Mouse (Mus musculus): Measurements from ENCODE around the gene Coa5. TPM values are rescaled to one million over a fixed set of nuclear protein-coding genes. Genes with fewer than 3 reads are reported as not detected.

Coa5 gene
- total and polyA plus RNA-seq, 2 experiments from 2014 or later = 42.9 to 50.4 TPM

GRCm38 (mm10) chr1:37466322-37466995, 36.6 kb upstream of the Coa5 start:
- Histone ChIP-seq H3K36me3 (ENCODE audit: insufficient read depth, low read length) (no peaks in the 10 kb centered on the region), H3K27me3 (ENCODE audit: insufficient read depth, low read length) (no peaks in the 10 kb centered on the region), H3K9ac (replicated peaks; ENCODE audit: low read length, poor library complexity, severe bottlenecking) (no peak overlapping the region), H3K9me3 (ENCODE audit: low read length) (no peaks in the 10 kb centered on the region), H3K4me1 (ENCODE audit: insufficient read depth, low read length) (no peaks in the 10 kb centered on the region), H3K4me2 (ENCODE audit: low read depth, low read length, poor library complexity, severe bottlenecking) (no peak overlapping the region), H3K4me3 (ENCODE audit: low read depth, low read length) (no peak overlapping the region), H3K27ac (ENCODE audit: low read depth, low read length) (no peak overlapping the region)
- ATAC-seq (ENCODE audit: low FRiP score) = no peak
- no peak for DNase-seq (ENCODE audit: low spot score)
- whole genome bisulfite sequencing = 92% methylated on average over 3 of the region's 3 CpGs
- TF ChIP-seq CTCF (IDR thresholded peaks at IDR 0.05) = peak; percentile 54

GRCm38 (mm10) chr1:37464878-37465452, 35.1 kb upstream of the Coa5 start:
- DNase-seq (ENCODE audit: low spot score) (no peak), ATAC-seq (ENCODE audit: low FRiP score) (no peak)

GRCm38 (mm10) chr1:37457546-37457945, 27.6 kb upstream of the Coa5 start:
- Histone ChIP-seq H3K27ac (ENCODE audit: low read depth, low read length) (no peak overlapping the region), H3K9ac (replicated peaks; ENCODE audit: low read length, poor library complexity, severe bottlenecking) (no peak overlapping the region), H3K36me3 (ENCODE audit: insufficient read depth, low read length) (peaks cover 13% of the 10 kb centered on the region), H3K4me3 (ENCODE audit: low read depth, low read length) (no peak overlapping the region), H3K27me3 (ENCODE audit: insufficient read depth, low read length) (no peaks in the 10 kb centered on the region), H3K4me2 (ENCODE audit: low read depth, low read length, poor library complexity, severe bottlenecking) (no peak overlapping the region), H3K4me1 (ENCODE audit: insufficient read depth, low read length) (no peaks in the 10 kb centered on the region), H3K9me3 (ENCODE audit: low read length) (no peaks in the 10 kb centered on the region)
- 81% methylated on average over 7 of the region's 7 CpGs for WGBS
- TF ChIP-seq CTCF (IDR thresholded peaks at IDR 0.05) = no peak
- no peak for DNase-seq (ENCODE audit: low spot score)
- ATAC-seq (ENCODE audit: low FRiP score) = no peak

More at GRCm38 (mm10) chr1:37464878-37465452, 35.1 kb upstream of the Coa5 start:
- Histone ChIP-seq H3K4me3 (ENCODE audit: low read depth, low read length) (no peak overlapping the region), H3K9ac (replicated peaks; ENCODE audit: low read length, poor library complexity, severe bottlenecking) (no peak overlapping the region), H3K27ac (ENCODE audit: low read depth, low read length) (no peak overlapping the region), H3K4me1 (ENCODE audit: insufficient read depth, low read length) (no peaks in the 10 kb centered on the region), H3K9me3 (ENCODE audit: low read length) (no peaks in the 10 kb centered on the region), H3K4me2 (ENCODE audit: low read depth, low read length, poor library complexity, severe bottlenecking) (no peak overlapping the region), H3K27me3 (ENCODE audit: insufficient read depth, low read length) (no peaks in the 10 kb centered on the region), H3K36me3 (ENCODE audit: insufficient read depth, low read length) (0 out of 2 replicates have a peak, but pooled peaks cover 3% of the 10 kb centered on the region)
- 90% methylated on average over 10 of the region's 10 CpGs for WGBS
- no peak for TF ChIP-seq CTCF (IDR thresholded peaks at IDR 0.05)

- DNase-seq (ENCODE audit: low spot score) = no peak
- no peaks in the 10 kb centered on the region for H3K9me3 ChIP-seq (ENCODE audit: low read length)
- 91% methylated on average over 8 of the region's 8 CpGs for WGBS
Measured at GRCm38 (mm10) chr1:37451270-37451669, 21.4 kb upstream of the Coa5 start.

GRCm38 (mm10) chr1:37448361-37449095, 18.6 kb upstream of the Coa5 start:
- H3K27me3 ChIP-seq (ENCODE audit: insufficient read depth, low read length) = no peaks in the 10 kb centered on the region
- no peak overlapping the region for H3K9ac ChIP-seq (replicated peaks; ENCODE audit: low read length, poor library complexity, severe bottlenecking)
- no peak overlapping the region for H3K27ac ChIP-seq (ENCODE audit: low read depth, low read length)
- TF ChIP-seq CTCF (IDR thresholded peaks at IDR 0.05) = peak; percentile 70
- peaks cover 25% of the 10 kb centered on the region for H3K36me3 ChIP-seq (ENCODE audit: insufficient read depth, low read length)
- no peaks in the 10 kb centered on the region for H3K9me3 ChIP-seq (ENCODE audit: low read length)
- no peak for ATAC-seq (ENCODE audit: low FRiP score)
- H3K4me2 ChIP-seq (ENCODE audit: low read depth, low read length, poor library complexity, severe bottlenecking) = no peak overlapping the region
- H3K4me3 ChIP-seq (ENCODE audit: low read depth, low read length) = no peak overlapping the region
- no peaks in the 10 kb centered on the region for H3K4me1 ChIP-seq (ENCODE audit: insufficient read depth, low read length)
- WGBS = 78% methylated on average over 10 of the region's 10 CpGs
- DNase-seq (ENCODE audit: low spot score) = peak; percentile 28

More at GRCm38 (mm10) chr1:37451270-37451669, 21.4 kb upstream of the Coa5 start:
- Histone ChIP-seq H3K27ac (ENCODE audit: low read depth, low read length) (no peak overlapping the region), H3K27me3 (ENCODE audit: insufficient read depth, low read length) (no peaks in the 10 kb centered on the region), H3K36me3 (ENCODE audit: insufficient read depth, low read length) (peaks cover 29% of the 10 kb centered on the region), H3K4me1 (ENCODE audit: insufficient read depth, low read length) (no peaks in the 10 kb centered on the region), H3K9ac (replicated peaks; ENCODE audit: low read length, poor library complexity, severe bottlenecking) (no peak overlapping the region), H3K4me2 (ENCODE audit: low read depth, low read length, poor library complexity, severe bottlenecking) (no peak overlapping the region), H3K4me3 (ENCODE audit: low read depth, low read length) (no peak overlapping the region)
- no peak for TF ChIP-seq CTCF (IDR thresholded peaks at IDR 0.05)
- no peak for ATAC-seq (ENCODE audit: low FRiP score)
